Mouse (Mus musculus): ENCODE measurements around the gene H2-Ke6.
A peak's percentile ranks its signal among the peaks of the same experiment; 100 is the strongest.

Gene H2-Ke6

DNA sequence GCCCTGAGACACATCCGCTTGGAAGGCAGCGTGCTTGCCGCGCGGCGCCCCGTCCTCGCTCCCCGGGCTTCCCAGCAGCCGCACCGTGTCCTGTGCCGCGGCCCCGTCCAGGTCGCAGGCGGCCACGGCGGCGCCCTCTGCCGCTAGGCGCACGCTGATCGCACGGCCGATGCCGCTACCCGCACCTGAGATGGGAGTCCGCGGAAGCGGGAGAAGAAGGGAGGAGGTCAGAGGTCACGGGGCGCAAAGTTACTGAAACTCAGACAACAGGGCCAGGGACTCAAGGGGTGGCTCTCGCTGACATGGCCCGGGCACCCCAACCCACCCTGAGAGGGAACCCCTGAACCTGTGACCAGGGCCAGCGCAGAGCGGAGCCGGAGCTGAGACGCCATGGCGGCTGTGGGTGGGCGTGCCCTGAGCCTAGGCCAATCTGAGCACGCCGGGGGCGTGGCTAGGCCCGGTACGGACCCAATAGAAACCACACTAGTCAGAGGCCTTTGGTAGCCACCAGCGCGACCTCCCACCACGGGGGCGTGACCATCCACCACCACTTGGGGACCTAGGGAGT lies at the start of gene H2-Ke6:
Gene H2-Ke6 (minus strand): TSS at position 405 of the 568 bp plus-strand sequence.
- peak; percentile 92 for DNase-seq (ENCODE audit: low spot score in 2 of 2)

GRCm38 (mm10) chr17:34077549-34077948 lies 49.7 kb upstream of the H2-Ke6 start:
- peak in 1 of 2 experiments; percentile 60 for DNase-seq (ENCODE audit: low spot score in 2 of 2)

- peak in 1 of 2 experiments; percentile 64 for DNase-seq (ENCODE audit: low spot score in 2 of 2)
Measured at GRCm38 (mm10) chr17:34075271-34075670, 47.4 kb upstream of the H2-Ke6 start.

GRCm38 (mm10) chr17:34072091-34072490 lies 44.2 kb upstream of the H2-Ke6 start:
- DNase-seq (ENCODE audit: low spot score in 2 of 2), result no peak

DNA sequence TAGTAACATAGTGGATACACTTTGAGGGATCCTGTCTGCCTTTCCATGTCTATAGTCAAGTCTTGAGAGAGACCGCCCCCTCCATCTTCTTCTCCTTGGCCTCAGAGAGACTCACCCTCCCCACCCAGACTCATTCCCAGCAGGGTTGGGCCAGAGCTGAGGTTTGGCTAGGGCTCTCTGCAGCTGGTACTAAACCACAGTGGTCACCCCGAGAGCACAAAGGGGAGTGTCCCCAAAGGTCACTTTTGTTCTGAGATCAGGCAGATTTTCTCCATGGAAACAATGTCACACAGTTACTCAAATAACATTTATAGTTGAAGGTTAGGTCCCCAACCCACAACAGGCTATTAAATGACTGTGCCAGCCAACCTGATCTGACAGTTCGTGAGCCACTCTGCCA lies 41.0 kb upstream of the H2-Ke6 start:
- no peak for DNase-seq (ENCODE audit: low spot score in 2 of 2)

DNA sequence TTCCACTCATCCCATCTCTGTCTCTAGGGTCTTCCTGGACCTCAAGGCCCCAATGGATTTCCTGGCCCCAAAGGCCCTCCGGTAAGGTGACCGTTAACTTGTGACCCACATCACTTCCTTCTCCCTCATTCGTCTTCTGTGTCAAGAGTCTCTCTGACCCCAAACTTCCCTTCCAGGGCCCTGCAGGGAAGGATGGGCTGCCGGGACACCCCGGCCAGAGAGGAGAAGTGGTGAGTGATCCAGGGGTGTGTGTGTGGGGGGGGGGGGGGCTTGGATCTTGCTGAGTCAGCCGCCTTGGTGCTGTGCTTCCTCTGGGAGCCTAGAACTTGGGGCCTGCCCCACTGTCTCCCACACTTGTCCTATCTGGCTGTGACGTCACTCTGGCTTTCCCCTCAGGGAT lies 29.4 kb upstream of the H2-Ke6 start:
- DNase-seq (ENCODE audit: low spot score in 2 of 2), result no peak

DNA sequence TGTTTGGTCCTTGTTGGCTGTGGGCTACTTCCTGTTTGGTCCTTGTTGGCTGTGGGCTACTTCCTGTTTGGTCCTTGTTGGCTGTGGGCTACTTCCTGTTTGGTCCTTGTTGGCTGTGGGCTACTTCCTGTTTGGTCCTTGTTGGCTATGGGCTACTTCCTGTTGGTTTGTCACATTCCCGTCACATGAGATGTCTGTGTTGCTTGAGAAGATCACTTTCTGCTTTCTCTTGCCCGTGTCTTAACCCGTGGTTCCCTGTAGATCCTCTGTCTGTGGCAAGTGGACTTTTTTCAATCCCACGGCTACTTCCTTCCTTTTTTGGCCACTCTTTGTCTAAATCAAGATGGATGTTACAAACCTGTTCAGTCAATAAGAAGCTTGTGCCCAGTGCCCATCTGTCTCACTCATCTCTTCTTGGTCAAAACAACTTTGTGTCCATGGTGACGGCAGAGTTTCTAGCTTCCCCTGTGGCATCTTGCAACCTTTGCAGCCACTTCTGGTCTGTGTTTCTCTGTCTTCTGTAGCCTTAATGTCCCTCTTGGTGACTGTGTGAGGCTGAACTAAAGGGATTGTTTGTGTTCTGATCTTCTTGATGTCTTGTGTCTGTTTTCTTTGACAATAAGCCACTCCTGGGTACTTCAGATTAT lies 19.7 kb upstream of the H2-Ke6 start:
- DNase-seq (ENCODE audit: low spot score in 2 of 2), result no peak

DNA sequence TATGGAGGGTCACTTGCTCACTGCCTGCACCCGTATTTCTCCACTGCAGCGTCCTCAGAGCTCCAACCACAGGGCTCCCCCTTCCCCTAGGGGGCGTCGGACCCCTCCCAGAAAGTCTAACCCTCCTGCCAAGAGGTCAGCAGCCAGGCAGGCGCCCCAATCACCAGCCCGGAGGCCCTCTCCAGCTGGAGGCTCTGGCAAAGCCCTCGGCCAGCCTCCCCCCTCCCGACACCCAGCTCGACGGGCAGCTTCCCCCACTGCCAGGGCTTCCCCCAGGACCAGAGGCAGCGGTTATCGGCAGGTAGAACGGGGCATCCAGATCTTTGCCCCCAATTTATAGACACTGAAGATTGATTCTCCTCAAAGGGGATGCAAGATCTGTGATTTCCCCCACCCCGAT lies 18.1 kb upstream of the H2-Ke6 start:
- DNase-seq (ENCODE audit: low spot score in 2 of 2), result no peak

DNA sequence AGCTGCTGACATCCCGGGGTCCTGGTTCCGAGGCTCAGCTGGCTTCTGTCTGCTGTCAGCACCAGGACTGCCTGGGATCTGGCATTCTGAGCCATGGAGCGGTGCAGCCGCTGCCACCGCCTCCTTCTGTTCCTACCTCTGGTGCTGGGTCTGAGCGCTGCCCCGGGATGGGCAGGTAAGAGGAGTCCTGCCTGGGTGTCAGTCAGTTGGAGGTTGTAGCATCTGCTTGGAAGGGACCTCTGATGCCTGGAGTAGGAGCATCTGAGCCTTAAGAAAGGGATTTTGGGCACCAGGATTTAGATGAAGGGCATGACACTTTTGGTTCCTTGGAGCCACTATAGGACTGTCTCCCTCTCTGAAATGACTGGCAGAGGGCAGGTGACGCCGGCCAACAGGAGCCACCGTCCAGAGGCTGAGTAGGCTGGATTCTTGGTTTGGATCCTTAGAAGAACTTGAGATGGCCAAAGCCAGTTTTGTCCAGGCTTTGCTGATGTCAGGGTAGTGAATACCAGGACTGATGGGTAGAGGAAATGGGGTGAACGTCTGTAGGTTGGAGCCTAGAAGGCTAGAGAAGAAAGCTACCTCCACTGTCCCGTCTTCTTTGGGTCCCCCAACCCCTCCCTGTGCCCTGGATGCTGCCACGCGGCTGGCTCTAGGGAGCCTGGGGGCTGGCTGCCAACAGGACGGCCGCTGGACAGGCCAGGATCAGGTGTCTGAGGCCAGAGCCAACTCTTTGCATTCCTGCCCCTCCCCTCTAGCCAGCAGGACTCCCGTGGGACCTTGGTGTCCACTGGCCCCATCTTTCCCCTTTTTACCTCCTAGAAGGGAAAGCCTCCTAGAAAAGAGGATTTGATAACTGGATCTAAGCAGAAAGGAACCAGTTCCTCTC lies 11.9 kb upstream of the H2-Ke6 start:
- peak in 1 of 2 experiments; percentile 37 for DNase-seq (ENCODE audit: low spot score in 2 of 2)

- peak in 1 of 2 experiments; percentile 33 for DNase-seq (ENCODE audit: low spot score in 2 of 2)
Measured at GRCm38 (mm10) chr17:34038878-34039561, 11.2 kb upstream of the H2-Ke6 start, which contains the start of gene Col11a2. Gene Col11a2 (plus strand): TSS chr17:34039437.

DNA sequence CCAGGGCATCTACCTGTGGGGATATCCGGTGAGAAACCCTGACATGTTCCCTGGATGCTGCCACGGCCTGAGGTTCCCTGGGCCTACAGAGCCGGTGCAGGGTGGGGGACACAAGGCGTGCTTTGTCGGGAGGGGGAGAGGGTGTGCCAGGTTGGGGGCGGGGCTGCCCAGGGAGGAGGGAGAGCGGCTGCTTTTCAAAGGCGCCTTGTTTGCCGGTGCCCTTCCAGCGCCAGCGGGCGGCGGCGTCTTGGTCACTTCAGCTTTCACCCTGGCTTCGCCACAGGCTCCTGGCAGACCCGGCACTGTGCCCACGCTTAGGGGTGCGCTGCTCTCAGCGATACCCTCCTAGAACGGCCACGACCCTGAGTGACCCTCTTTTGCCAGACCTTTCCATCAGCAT lies 10.6 kb upstream of the H2-Ke6 start:
- DNase-seq (ENCODE audit: low spot score in 2 of 2), result peak; percentile 62 to 63

GRCm38 (mm10) chr17:34037241-34037640 lies 9.4 kb upstream of the H2-Ke6 start:
- no peak for DNase-seq (ENCODE audit: low spot score in 2 of 2)

DNA sequence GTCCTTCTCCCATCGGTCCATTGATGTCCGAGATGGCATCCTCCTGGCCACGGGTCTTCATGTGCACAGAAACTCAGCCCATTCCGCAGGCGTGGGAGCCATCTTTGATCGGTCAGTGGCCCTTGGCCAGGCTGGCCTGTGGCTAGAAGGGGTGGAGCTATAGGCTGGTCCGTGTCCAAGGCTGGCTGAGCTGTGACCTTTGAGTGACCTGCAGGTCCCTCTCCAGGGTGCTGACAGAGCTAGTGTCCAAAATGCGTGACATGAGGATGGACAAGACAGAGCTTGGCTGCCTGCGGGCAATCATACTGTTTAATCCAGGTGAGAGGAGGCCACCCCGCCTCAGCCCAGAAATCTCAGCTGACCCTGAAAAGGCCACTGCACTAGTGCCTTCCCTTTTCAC lies 8.8 kb upstream of the H2-Ke6 start:
- peak in 1 of 2 experiments; percentile 38 for DNase-seq (ENCODE audit: low spot score in 2 of 2)

DNA sequence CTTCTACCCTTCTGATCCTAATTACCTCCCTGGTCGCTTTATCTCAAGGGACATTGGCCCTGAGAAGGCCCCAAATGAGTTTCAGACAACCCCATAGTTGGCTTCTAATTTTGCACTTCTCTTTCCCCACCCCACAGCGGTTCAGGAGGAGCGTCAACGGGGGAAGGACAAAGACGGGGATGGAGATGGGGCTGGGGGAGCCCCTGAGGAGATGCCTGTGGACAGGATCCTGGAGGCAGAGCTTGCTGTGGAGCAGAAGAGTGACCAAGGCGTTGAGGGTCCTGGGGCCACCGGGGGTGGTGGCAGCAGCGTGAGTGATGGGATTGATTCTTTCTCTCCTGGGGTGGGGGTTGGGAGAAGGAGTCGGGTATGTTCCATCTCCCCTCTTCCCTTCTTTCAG lies 7.7 kb upstream of the H2-Ke6 start:
- no peak for DNase-seq (ENCODE audit: low spot score in 2 of 2)

DNA sequence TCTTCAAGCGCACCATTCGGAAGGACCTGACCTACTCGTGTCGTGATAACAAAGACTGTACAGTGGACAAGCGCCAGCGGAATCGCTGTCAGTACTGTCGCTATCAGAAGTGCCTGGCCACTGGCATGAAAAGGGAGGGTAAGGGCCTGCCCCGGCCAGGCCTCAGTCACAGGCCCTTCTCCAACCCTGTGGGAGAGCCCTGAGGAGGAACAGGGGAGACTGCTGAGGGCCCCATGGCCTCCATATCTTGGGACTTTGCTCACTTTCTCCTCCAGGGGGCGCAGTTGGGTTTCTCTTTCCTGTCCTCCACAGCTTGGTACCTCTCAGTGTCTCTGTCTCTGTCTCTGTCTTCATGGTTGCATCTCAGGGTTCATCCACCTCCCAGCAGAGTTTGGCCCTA lies 6.2 kb upstream of the H2-Ke6 start:
- peak; percentile 49 to 54 for DNase-seq (ENCODE audit: low spot score in 2 of 2)

GRCm38 (mm10) chr17:34033441-34033840 lies 5.6 kb upstream of the H2-Ke6 start:
- peak in 1 of 2 experiments; percentile 31 for DNase-seq (ENCODE audit: low spot score in 2 of 2)

GRCm38 (mm10) chr17:34032806-34033205 lies 4.9 kb upstream of the H2-Ke6 start:
- DNase-seq (ENCODE audit: low spot score in 2 of 2), result peak; percentile 49 to 51

- DNase-seq (ENCODE audit: low spot score in 2 of 2), result peak in 1 of 2 experiments; percentile 57
Measured at GRCm38 (mm10) chr17:34032174-34032632, 4.3 kb upstream of the H2-Ke6 start.

DNA sequence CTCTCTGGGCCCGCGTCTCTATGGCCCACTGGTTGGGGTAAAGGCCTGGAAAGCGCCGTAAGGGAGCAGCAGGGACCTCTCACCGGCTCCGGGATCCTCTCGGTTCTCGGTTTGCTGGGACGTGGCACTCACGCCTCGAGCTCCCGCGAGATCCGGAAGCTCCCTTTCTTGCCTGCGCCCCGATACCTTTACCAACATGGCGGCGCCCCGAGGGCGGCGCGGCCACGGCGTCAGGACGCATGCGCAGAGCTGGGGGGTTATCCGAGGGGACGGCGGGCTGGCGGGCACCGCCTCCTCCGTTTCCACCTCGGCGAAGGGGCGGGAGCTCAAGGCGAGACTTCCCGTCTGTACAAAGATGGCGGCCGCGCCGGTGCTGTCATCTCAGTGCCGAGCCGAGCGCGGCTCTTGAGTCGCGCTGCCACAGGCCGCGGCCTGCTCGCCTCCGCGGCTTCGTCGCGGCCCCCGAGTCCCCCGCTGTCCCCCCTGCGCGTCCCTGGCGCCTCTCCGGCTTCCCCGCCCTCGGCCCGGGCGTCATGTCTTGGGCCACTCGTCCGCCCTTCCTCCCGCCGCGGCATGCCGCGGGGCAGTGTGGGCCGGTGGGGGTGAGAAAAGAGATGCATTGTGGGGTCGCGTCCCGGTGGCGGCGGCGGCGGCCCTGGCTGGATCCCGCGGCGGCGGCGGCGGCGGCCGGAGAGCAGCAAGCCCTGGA lies 3.8 kb upstream of the H2-Ke6 start, which contains the start of the genes Slc39a7 and Rxrb:
Gene Slc39a7 (minus strand): TSS at position 218 of the 709 bp plus-strand sequence.
Gene Rxrb (plus strand): TSS at position 348 of the 709 bp plus-strand sequence.
- peak; percentile 96 to 99 for DNase-seq (ENCODE audit: low spot score in 2 of 2)

- DNase-seq (ENCODE audit: low spot score in 2 of 2), result peak; percentile 50 to 68
Measured at GRCm38 (mm10) chr17:34030861-34031326, 3.0 kb upstream of the H2-Ke6 start.
